Mouse (Mus musculus) v-Abl transformed pro-B cells (cell line): ENCODE results near the gene Ip6k1.
"Not testable (repeated sequence)": the region's sequence is repeated elsewhere in the genome, so short reads cannot be mapped to it uniquely, and the experiment has no call there.

Experiments
- in situ Hi-C, 2 experiments: fragments of 400-800 bp; cut with MboI; formaldehyde crosslinking; loops; one replicate each; pipeline ENCODE4 v1.15.1; 2025; ENCODE audit not compliant: unreplicated experiment in 2 of 2

The Ip6k1 gene

DNA sequence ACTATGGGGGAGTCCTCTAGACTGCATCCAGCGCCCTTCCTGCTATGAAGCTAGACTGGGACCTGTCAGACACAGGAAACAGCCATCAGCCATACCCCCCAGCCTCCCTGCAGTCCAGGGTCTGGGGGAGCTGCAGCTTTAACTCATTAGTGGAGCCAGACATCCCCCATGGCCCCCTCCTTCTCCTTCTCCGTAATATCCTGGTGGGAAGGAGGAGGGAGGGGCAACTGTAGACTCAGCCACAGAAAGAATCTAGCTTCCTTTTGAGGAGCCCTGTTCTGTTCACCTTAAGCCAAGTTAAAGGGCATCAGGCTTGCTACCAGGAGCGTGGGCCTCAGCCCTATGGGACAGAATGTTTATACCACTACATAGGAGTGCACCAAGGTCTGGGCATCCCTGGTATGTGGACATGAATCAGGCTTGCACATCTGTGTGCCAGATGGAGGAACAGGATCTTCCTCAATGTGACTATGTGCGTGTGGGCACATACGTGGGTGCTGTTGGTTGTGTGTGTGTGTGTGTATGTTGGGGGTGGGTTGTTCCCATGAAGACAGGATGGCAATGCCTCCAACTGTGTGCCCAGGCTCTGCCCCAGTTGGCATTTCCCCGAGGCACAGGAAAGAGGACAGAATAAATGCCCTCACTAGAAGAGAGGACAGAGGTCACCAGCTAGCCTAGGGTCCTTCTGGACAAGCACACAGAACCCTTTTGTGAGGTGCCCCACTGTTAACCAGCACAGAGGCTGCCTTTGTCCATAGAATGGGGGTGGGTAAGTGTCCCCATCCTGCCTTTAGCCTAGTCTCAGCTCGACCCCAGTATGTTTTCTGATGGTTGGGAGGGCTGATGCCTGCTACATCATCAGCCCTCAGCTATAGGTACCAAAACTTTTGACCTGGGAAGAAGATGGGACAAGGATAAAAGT, 20.4 kb upstream of the Ip6k1 start:
- in situ Hi-C loops = no loop called here

DNA sequence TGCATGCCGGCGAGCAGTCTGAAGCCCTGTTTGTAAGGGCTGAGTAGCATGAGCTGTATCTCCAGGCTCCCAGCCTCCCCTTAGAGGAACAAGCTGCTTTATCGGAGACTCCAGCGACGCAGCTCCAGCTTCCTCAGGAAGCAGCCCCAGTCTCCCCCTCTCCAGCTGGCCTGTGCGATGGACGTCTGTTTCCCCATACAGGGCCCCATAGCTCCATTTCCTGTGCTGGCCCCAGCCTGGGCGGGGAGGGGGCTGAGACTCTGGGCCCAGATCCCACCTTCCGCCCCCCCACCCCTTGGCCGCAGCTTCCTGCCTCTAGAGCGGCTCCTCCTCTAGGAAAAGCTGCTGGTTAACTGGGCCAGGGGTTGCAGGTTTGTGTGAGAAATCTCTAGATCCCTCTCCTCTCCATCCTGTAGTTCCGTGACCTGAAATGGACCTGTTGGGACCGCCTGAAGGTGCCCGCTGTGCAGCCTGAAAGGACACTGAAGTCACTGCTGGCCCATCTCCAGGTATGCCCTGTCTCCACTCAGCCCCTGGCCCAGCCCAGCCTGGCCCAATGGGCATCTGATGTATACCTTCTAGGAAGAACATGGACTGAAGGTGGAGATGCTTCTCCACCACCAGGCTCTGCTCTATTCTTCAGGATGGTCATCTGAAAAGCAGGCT, 19.5 kb upstream of the Ip6k1 start, which contains the start of gene Gm20661:
Gm20661 (plus strand) TSS at position 378 of the 666 bp plus-strand sequence.
- in situ Hi-C loops = no loop called here

DNA sequence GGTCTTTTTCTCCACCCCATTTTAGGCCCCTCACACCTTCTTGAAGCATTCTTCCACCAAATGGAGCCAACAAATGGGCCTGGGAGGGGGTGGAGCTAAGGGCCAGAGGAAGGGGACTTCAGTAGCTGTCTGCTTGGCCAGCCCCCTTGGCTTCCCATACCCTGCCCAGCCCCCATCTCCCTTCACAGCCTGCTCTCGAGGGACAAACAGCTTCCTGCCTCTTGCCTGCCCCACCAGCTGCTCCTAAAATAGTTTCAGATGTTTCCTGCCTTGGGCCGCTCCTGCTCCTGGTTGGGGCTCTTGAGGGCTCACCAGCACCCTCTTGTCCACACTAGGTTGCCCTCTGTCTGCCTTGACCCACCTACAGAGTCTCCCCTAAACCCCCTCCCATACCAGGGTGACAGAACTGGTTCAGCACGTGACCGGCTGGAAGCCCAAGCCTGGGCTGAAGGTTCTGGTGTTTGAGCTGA, 18.8 kb upstream of the Ip6k1 start:
- in situ Hi-C loops = no loop called here

DNA sequence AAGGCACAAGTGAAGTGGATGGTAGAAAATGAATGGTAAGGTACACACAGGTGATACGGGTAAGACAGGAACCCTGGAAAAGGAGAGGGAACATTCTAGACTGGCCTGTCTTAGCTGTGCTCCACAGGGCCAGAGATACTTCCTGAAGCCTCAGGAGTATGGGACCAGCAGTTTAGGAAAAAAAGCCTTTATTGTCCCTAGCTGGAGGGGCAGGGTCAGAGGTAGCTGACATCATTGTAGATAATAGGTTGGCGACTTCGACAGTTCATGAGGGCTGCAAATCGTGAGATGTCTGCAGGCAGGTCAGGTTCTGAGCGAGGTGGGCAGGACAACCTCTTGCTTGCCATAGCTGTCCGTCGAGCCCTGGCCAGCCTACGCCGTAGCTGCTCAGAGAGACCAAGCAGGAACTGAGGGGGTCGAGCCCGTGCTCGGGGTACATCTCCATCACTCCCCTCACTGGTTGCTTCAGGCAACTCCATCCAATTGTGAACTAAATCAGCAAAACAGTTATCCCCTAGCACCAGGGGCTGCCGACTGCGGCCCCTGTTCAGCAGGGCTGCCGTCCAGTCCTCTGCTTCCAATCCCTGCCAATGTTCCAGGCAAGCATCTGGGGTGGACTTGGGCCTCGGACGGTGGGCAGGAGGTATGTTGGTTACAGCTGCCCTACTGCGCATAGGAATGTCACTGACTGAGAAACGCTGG, 18.1 kb upstream of the Ip6k1 start:
- in situ Hi-C loops = no loop called here

DNA sequence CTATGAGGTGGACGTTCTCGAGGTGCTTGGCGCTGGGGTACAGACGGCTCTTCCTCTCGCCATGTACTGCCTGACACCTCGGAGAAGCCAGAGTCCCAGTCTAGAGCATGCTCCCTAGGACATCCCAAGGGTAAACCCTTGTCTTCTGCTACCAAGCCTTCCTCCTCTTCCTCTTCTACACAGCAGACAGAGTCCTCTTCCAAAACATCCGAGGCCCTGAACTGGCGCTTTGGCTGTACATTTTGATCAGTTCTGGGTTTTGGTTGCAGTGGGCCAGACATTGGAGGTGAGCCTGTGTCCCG, 17.6 kb upstream of the Ip6k1 start:
- in situ Hi-C loops = no loop called here

DNA sequence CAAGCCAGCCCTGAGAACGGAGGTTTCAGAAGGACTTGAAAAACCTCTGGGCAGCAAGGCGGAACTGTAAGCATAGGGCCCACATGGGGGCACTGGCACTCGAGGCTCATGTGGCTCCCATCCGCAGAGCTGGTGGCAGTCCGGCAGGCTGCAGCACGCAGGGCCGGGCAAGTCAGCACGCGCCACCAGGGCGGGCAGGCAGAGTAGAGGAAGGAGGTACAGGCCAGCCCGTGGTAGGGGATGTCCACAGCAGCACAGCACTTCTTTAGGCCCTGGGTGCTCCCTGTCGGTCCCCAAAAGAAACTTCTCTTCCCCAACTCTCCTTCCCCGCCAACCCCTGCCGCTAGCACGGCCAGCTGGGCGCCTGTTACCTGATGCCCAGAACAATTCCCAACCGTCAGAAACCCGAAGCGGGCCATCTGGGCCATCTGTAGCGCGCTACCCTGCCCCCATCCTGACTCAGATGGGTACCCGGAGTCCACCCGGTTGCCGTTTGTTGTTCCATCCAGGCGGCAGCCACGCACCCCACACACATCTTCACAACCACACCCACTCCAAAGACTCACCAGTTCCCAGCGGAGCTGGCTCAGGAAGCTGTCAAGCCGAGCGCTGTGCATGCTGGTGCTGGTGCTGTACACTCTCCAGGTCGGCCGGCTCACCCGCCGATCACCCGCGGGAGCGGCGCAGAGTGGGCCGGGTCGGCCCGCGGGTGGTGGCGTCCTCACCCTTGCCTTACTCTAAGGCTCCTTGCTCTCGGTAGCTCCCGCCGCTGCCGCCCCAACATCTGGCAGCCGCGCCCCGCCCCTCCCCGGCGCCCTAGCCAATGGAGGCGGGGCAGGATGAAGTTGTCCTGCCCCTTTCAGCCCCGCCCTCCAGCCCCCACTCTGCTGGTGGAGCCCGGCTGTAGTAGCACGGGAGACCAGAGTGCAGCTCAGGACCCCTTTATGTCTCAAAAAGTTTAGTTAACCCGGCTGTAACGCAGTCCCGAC, 16.9 kb upstream of the Ip6k1 start, which contains the start of gene Inka1:
Inka1 (minus strand) TSS at position 749 of the 989 bp plus-strand sequence.
- in situ Hi-C loops = no loop called here

DNA sequence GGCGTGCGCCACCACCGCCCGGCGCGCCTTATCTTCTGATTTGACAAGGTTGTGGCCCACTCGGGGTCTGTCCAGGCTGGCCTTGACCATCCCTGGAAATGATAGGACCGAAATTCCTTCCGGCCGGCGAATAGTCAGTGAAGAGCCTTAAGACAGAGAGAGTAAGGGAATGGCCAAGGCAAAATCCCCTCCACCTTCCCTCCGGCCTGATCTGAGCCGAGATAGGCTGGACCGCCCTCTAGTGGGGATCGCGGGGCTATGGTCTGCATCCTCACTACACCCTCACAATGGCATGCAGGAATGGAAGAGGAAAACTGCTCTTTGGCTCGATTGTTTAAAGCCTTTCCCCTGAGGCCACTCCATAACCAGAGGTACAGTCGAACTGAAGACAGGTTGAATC, 15.9 kb upstream of the Ip6k1 start:
- in situ Hi-C loops = no loop called here

DNA sequence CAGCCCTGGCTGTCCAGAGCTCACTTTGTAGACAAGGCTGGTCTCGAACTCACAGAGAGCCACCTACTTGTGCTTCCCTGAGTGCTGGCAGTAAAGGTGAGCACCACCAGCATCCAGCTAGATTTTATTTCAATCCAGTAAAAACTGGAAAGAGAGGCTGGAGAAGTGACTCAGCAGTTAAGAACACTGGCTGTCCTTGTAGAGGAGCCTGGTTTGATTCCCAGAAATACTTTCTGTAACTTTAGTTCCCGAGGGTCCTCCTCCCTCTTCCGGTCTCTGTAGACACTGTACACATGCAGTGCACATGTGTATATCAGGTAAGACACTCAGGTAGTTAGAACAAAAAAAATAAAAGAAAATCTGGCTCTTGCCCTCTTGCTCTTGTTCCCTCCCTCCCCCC, 14.4 kb upstream of the Ip6k1 start:
- in situ Hi-C loops = no loop called here

DNA sequence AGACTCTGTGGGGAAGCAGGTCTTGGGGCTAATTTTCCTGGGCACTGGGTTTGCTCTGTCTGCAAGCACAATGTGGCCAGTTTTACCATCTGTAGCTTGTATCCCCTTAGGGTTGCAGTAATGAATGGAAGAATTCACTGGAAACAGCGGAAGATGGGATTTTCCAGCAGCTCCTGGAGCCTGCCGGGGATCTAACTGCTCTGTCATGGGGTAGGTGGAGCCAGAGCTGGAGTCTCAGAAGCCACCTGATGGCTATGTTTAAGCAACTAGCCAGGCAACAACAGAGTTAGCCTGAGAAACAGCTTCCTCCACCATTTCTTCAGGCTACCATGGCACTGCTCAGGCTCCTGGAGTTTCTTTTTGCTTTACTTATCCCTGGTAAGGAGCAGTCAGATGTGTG, 10.1 kb upstream of the Ip6k1 start, which contains the start of gene Cdhr4:
Cdhr4 (plus strand) TSS at position 301 of the 400 bp plus-strand sequence.
- in situ Hi-C loops = no loop called here

DNA sequence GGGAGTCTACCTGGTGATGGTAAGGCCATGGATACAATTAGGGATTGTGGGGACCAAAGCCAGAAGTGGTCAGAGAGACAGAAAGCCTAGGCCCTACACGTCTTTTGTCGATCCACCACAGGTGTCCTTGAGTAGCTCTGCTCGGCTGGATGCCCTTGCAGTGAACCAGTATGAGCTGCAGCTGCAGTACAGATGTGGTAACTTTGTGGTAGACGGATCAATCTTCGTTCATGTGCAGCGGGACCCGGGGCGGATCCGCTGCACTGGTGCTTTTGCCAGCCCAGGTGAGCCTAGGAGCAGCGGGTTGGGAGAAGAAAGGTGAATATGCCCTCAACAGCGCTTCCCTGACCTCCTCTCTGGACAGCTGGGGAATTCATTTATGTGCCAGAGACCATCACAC, 9.3 kb upstream of the Ip6k1 start:
- in situ Hi-C loops = no loop called here

DNA sequence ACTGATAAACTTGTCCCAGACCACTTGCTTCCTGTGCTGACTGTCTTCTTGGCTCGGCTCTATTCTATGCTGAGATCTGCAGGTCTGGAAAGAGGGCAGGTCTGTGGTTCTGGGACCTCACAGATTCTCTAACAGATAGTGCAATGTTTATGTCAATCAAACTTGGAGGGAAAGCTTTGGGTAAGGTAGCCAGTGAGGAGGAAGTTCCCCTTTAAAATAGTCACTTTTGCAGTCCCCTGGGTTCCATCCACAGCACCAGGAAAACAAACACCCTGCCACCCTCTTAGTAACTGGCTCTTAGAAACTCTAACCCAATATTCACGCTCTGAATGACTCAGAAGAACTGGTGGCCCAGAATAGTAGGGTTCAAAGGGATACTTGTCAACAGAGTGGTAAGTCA, 7.8 kb upstream of the Ip6k1 start:
- in situ Hi-C loops = no loop called here

DNA sequence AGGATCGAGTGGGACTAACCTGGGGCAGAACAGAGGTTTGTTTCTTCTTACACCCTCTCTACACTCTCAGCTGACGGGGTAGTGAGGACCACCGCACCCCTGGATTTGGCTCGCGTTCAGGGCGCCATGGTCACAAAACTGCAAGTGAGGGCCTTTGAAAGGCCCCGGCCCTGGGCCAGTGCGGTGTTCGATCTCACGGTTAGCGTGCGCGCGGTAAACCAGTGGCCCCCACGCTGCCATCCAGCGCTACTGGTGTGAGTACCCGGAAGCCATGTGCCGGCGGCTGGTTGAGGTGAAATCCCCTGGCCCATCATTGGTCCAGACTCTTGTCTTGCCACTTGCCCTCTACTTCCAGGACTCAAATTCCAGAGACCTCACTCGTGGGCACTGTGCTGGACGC, 6.8 kb upstream of the Ip6k1 start:
- in situ Hi-C loops = loop anchor here (5.0 kb wide), 1 partner anchor 33 kb away; no protein-coding TSS in a partner anchor

DNA sequence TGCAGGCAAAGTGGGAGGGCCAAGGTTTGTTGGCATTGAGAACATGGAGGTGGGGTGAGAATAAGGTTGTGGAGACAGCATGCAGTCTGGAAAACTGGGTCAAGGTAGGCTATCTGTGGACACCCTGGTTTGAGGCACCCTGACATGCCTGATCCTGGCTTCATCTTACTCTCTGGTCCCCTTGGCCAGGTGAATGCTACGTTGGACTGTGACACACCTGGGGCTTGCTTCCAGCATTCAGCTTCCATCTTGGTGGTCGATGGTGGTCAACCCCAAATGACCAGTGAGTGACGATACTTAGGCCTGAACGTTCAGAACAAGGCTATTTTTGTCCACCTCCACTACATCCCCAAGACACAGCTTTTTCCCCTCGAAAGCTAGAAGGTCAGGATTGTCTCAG, 6.3 kb upstream of the Ip6k1 start, which contains the start of gene Gm20662:
Gm20662 (plus strand) TSS at position 301 of the 400 bp plus-strand sequence.
- in situ Hi-C loops = loop anchor here (5.0 kb wide), 1 partner anchor 34 kb away; no protein-coding TSS in a partner anchor

DNA sequence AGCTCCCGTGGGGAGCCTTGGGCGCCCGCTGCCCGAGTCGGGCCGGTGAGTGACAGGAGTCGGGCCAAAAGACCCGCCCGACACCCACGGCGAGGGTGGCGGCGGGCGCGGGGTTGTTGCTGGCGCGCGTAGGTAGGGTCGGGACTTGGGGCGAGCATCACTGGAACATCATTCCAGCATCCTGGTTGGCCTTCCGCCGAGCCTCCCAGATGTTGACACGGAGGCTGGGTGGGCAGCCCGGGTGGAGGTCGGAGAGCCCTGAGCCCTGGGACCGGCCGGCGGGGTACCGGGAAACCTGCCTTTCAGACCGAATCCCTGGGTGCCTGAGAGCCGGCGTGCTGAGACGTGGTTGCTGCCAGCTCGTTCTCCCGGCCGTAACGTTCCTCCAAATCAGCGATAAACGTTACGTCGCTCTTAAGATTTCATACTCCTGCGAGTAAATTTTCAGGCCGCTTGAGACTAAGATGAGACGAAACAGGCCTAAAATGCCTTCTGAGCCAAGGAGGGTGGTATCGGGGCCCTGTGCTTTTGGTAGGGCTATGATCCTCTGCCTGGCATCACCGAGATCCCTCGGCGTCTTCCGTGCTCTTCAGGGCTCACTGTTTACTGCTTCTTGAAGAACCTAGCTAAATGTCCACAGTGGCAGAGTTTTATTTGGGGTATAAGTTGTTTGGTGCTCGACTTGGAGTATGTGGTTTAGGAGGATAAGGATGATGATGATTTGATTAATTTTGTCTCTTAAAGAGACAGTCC, 653 bp downstream of the Ip6k1 start:
- in situ Hi-C loops = no loop called here

DNA sequence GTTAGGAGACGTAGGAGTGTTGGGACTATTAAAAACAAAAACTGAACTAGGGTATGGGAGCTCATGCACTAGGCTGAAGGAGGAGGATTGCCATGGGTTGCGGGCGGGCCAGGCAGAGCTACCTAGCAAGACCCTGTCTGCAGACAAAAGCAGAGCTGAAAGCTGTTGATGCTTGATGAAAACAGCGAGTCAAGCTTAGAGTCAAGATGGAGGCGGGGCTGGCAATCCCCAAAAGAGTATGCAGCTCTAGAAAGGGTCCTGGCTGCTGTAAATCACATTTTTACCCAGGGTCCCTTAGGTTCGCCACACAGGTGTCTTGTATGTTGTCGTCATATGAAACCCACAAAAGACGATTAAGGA, 1.2 kb downstream of the Ip6k1 start:
- in situ Hi-C loops = no loop called here

DNA sequence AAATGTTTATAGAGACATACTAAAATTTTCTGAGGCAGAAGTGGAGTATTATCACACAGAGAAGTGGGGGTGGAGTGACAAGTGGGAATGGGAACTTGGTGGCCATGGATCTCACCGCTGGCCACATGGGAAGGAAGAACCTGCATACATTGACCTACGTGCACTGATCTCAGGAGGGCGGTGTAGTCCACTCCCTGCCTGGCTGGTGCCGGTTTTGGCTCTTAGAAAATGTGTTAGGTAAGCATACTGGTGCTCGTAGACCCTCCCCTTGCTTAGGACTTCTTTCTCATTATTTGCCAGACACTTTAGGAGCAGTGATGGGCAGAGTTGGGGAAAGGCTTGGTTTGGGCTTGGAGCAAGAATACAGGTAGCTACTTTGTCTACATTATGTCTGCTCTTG, 5.7 kb downstream of the Ip6k1 start:
- in situ Hi-C loops = loop anchor here in 1 of 2 experiments (5.0 kb wide), 1 partner anchor 39 kb away; the partner anchor contains the start of gene Gmppb

DNA sequence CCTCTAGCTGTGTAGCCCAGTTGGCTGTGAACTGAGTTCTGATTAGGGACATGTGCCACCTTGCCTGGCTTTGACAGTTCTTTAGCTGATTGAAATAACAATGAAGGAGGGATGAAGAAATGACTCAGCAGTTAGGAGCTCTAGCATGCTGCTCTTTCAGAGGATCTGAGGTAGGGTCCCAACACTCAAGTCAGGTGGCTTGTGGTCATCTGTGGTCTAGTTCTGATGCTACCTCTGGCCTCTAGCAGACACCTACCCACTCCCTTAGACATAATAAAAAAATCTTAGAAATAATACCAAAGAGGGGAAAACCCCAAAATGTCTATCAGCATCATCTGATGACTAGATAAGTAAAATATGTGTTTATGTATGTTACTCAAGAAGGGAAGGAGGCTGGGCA, 8.1 kb downstream of the Ip6k1 start:
- in situ Hi-C loops = no loop called here

DNA sequence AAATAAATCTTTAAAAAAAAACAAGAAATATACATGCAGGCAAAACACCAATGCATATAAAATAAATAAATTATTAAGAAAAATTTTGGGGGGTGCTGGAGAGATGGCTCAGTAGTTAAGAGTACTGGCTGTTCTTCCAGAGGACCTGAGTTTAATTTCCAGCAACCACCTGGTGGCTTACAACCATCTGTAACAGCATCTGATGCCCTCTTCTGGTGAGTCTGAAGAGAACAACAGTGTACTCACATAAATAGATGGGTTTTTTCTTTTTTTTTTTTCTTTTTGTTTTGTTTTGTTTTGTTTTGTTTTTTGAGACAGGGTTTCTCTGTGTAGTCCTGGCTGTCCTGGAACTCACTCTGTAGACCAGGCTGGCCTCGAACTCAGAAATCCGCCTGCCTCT, 11.3 kb downstream of the Ip6k1 start:
- in situ Hi-C loops = not testable (repeated sequence)

DNA sequence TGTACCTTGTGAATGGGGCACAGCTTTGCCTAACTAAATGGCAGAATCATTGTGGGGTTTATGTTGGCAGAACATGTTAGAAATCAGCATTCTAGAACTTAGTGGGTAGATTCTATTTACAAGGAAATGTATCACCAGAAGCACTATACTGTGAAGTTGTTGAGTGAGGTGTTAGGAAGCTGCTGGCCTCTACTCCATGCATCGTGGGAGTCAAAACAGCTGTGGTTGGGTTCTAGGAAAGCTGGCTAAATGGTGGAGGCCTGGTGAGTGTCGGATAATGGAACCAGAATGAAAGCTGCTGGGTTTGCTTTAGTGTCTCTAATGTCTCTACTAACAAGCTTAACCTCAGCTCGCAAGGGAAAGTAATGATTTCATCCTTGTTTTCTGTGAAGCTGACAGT, 14.8 kb downstream of the Ip6k1 start:
- in situ Hi-C loops = no loop called here
